Mouse (Mus musculus): ENCODE measurements at regions not wholly inside any gene's neighbourhood (a gene's known extent, or its start where the extent isn't known, plus 50 kb on each side); places are given as distances from the start of the nearest gene placed in this dataset.

- DNase-seq (ENCODE audit: low spot score), result peak; percentile 88
These were observed 636.2 kb upstream of the Bche start for GRCm38 (mm10) chr3:74344380-74344779.
